Mouse (Mus musculus): Measurements from ENCODE around the gene Olfr1282.
"Not testable (repeated sequence)": the region's sequence is repeated elsewhere in the genome, so short reads cannot be mapped to it uniquely, and the experiment has no call there.

Gene Olfr1282

DNA sequence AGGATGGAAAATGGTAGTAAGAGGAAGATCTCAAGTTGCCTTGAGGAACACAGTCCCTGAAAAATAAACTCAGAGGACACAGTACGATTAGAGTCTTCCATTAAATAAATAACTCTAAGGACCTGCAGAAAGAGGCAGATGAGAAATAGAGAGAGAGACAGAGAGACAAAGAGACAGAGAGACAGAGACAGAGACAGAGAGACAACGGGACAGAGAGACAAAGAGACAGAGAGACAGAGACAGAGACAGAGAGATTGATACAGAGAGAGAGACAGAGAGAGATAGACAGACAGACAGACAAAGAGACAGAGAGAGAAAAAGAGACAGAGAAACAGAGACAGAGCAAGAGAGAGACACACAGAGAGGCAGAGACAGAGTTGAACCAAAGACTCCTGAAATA lies at the start of gene Olfr1282:
Gene Olfr1282 (minus strand): TSS at position 101 of the 400 bp plus-strand sequence.
- DNase-seq: no peak

DNA sequence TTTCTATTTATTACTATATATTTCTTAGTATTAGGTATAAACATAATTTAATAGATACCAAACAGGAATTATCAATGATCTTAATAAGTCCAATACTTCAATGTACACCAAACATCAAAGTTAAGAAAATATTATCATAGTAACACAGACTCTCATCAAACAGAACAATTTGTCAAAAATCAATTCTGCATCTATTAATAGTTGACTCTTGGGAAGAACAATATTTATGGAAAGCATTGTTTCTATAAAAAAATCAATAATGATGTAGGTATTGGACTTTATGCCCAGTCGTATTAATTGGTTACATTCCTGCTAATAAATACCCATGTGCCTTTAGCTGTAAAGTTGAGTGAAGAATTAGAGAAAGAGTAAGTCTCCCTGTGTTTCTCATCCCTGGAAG lies 39.3 kb upstream of the Olfr1282 start, which contains the start of gene Olfr1284:
Gene Olfr1284 (plus strand): TSS at position 301 of the 400 bp plus-strand sequence.
- DNase-seq: no peak

DNA sequence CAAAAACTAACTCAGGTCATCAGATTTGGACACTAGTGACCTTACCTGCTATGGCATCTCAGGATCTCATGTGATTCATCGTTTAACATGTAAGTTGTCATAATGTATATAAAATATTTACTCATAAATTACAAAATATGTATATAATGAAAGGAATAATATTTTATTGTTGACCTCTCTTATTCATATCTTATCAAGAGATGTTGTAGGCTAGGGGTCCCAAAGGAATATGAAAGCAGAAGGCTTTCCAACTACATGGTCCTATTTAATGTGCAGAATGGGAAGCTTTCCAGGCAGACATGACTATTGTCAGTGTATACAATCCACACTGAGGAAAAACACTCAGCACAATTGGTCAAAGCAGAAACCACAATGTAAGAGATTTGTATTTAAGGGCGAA lies 30.6 kb upstream of the Olfr1282 start, which contains the start of gene Olfr1283:
Gene Olfr1283 (plus strand): TSS at position 301 of the 400 bp plus-strand sequence.
- no peak for DNase-seq

DNA sequence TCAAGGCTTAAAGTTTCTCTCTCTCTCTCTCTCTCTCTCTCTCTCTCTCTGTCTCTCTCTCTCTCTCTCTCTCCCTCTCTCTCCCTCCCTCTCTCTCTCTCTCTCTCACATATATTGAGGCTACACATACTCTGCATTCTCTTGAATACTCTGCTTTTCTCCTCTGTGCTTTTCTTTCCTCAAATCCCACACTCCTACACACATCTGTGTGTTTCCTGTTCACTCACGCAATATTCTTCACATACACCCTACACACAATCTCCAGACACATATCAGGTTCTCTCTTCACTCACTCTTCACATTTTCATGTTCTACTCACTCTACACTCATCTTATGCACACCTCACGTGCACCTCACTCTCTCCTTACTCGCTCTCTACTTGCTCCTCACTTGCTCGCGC lies 2.2 kb downstream of the Olfr1282 start:
- not testable (repeated sequence) for DNase-seq

DNA sequence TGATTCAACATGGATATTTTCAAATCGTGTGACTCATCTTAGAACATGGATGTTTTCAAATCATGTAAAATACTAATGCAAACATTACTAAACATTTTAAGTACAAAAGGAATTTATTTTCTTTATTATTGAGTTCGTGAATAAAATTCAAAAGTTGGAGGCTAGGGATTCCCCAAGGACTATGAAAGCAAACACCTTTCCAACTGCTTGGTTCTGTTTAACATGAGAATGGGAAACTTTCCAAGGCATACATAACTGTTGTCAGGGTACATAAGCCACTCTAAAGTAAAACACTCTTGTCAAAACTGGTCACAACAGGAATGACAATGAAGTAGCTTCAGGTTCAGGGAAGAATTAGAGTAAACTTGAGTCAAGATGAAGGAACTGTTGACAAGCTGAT lies 9.7 kb downstream of the Olfr1282 start, which contains the start of gene Olfr1281:
Gene Olfr1281 (plus strand): TSS at position 301 of the 400 bp plus-strand sequence.
- no peak for DNase-seq

DNA sequence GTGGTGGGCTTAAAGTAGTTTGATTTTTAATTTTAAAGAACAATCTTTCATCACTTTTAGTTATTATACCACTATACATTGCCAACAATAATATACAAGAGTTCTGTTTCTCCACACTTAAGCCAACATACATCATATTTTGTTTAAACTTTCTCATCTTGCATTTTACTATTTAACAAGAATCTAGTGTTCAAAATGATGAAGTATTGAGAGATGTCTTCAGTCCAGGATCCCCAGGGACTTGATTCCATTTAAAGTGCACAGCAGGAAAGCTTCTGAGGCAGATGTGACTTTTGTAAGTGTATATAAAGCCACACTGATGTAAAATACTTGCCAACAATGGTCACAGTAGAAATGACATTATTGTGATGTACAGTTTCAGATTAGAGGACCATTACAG lies 22.2 kb downstream of the Olfr1282 start, which contains the start of gene Olfr1280:
Gene Olfr1280 (plus strand): TSS at position 301 of the 400 bp plus-strand sequence.
- DNase-seq: no peak

DNA sequence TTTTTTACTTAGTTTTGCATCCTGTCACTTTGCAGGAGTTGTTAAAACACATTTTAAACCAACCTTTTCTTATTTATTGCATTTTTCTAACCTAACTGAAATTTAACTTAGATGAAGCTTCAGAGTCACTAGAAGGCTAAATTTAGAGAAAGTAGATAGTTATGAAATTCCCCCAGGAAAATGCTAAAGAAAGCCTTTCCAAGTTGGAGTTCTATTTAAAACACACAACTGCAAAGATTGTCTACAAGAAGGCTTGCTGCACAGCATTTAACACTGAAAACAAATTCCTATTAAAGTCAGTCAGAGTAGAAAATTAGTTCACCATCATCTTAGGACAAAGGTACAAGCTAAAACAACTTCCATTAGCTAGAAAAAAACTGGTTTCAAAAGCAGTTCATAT lies 35.5 kb downstream of the Olfr1282 start, which contains the start of gene Olfr1279:
Gene Olfr1279 (plus strand): TSS at position 262 of the 400 bp plus-strand sequence.
- no peak for DNase-seq

DNA sequence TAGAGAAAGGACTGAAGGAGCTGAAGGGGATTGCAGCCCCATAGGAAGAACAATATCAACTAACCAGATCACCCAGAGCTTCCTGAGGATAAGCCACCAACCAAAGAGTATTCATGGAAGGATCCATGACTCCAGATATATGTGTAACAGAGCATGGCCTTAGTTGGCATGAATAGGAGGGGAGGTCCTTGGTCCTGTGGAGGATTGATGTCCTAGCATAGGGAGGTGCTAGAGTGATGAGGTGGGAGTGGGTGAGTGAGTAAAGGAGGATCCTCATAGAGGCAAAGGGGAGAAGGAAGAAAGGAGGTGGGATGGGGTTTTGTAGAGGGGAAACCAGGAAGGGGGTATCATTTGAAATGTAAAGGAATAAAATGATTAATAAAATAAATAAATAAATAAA lies 37.3 kb downstream of the Olfr1282 start:
- DNase-seq: no peak

DNA sequence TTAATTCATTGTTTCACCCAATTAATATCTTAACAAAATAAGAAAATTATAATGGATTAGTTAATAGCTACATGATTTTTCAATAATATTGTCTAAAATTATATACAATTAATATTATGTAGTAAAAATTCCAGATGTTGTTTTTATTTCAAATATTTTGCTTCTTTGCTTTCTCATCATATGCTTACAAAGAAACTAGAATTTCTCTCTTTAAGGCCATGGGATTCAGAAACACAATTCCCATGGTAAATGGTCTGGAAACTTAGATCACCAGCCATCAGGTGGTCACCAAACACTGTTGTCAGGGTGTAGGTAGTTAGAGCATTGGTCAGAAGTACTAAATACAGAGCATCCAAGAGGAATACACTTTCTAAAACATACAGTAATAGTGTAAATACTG lies 46.0 kb downstream of the Olfr1282 start, which contains the start of gene Olfr1278:
Gene Olfr1278 (plus strand): TSS at position 301 of the 400 bp plus-strand sequence.
- DNase-seq: no peak
